Mouse (Mus musculus) heart, embryonic 13.5 days (tissue): ENCODE results near the gene Ggta1. TPM values are rescaled to one million over a fixed set of nuclear protein-coding genes. Genes with fewer than 3 reads are reported as not detected.
A peak's percentile ranks its signal among the peaks of the same experiment; 100 is the strongest.

Experiments used
- ATAC-seq: fragments of 200-750 bp; cut with Nextera tagmentation; 2 replicates; pipeline ENCODE4 v1.8.0; 2017; ENCODE audit warnings: moderate TSS enrichment; ENCODE audit not compliant: insufficient number of reproducible peaks, low FRiP score, low TSS enrichment; ENCODE audit errors: extremely low read depth
- H3K27ac ChIP-seq: fragments of 300-500 bp; sonication (generic); replicated peaks from 2 replicates; pipeline ENCODE4 v1.5.1; 2015; ENCODE audit warnings: moderate library complexity, mild to moderate bottlenecking, inconsistent platforms
- H3K27me3 ChIP-seq: fragments of 300-500 bp; sonication (generic); replicated peaks from 2 replicates; pipeline ENCODE4 v1.6.1; 2015; ENCODE audit warnings: mild to moderate bottlenecking, inconsistent platforms
- H3K36me3 ChIP-seq: fragments of 300-500 bp; sonication (generic); 2 replicates; pipeline ENCODE4 v1.6.1; 2015; ENCODE audit warnings: mild to moderate bottlenecking, inconsistent platforms
- H3K4me1 ChIP-seq: fragments of 300-500 bp; sonication (generic); 2 replicates; pipeline ENCODE4 v1.6.1; 2015; ENCODE audit warnings: inconsistent platforms
- H3K4me2 ChIP-seq: fragments of 300-500 bp; sonication (generic); 2 replicates; pipeline ENCODE4 v1.6.1; 2015; ENCODE audit warnings: inconsistent platforms, mild to moderate bottlenecking, moderate library complexity
- H3K4me3 ChIP-seq: fragments of 300-500 bp; sonication (generic); 2 replicates; pipeline ENCODE4 v1.5.1; 2015; ENCODE audit warnings: moderate library complexity, mild to moderate bottlenecking, inconsistent platforms
- H3K9ac ChIP-seq: fragments of 300-500 bp; sonication (generic); 2 replicates; pipeline ENCODE4 v1.6.1; 2015; ENCODE audit warnings: inconsistent platforms, mild to moderate bottlenecking, moderate library complexity
- H3K9me3 ChIP-seq: fragments of 300-500 bp; sonication (generic); 2 replicates; pipeline ENCODE4 v1.6.1; 2016; ENCODE audit warnings: inconsistent platforms
- WGBS: fragments of 180-500 bp; shearing (Covaris S2); methylation state at CpG from one replicate; pipeline ENCODE4 v1.1.7; 2015; ENCODE audit warnings: mixed read lengths; 5-methylcytosine and 5-hydroxymethylcytosine counted together
- polyA plus RNA-seq: library from polyadenylated mRNA; unstranded; fragments of >200 nt; fragmentation: Nextera tagmentation; extraction: Ambion mirVana; gene quantifications from 2 replicates; pipeline ENCODE4 v1.2.1, GENCODE M21; 2015

Gene Ggta1
- polyA plus RNA-seq, 1 experiment from 2014 or later = 32.5 TPM

- ATAC-seq = no peak
- no peaks in the 10 kb centered on the region for H3K36me3 ChIP-seq
- WGBS = 70% methylated on average over 5 of the region's 5 CpGs
- no peak overlapping the region for H3K4me3 ChIP-seq
- H3K9ac ChIP-seq = no peak overlapping the region
- H3K4me1 ChIP-seq = peaks cover 89% of the 10 kb centered on the region
- peak overlapping the region; percentile 58 for H3K27ac ChIP-seq
- H3K9me3 ChIP-seq = no peaks in the 10 kb centered on the region
- no peaks in the 10 kb centered on the region for H3K27me3 ChIP-seq
- no peak overlapping the region for H3K4me2 ChIP-seq
These were observed 16.7 kb downstream of the Ggta1 start for GRCm38 (mm10) chr2:35446300-35446699.

- no peaks in the 10 kb centered on the region for H3K9me3 ChIP-seq
- no peak overlapping the region for H3K4me2 ChIP-seq
- peak overlapping the region; percentile 34 for H3K9ac ChIP-seq
- peaks cover 83% of the 10 kb centered on the region for H3K4me1 ChIP-seq
- peak overlapping the region; percentile 58; the same call in 1 of the 2 replicates for H3K27ac ChIP-seq
- H3K36me3 ChIP-seq = no peaks in the 10 kb centered on the region
- no peak overlapping the region for H3K4me3 ChIP-seq
- WGBS = 67% methylated on average over 7 of the region's 7 CpGs
- no peaks in the 10 kb centered on the region for H3K27me3 ChIP-seq
- ATAC-seq = no peak
These were observed 17.4 kb downstream of the Ggta1 start for GRCm38 (mm10) chr2:35445610-35446009.

GRCm38 (mm10) chr2:35444764-35445262 lies 18.2 kb downstream of the Ggta1 start:
- peak overlapping the region; percentile 24; the same call in 1 of the 2 replicates for H3K4me2 ChIP-seq
- H3K9me3 ChIP-seq = no peaks in the 10 kb centered on the region
- H3K36me3 ChIP-seq = no peaks in the 10 kb centered on the region
- peaks cover 78% of the 10 kb centered on the region for H3K4me1 ChIP-seq
- WGBS = 68% methylated on average over 6 of the region's 6 CpGs
- H3K27me3 ChIP-seq = no peaks in the 10 kb centered on the region
- no peak for ATAC-seq
- peak overlapping the region; percentile 66 for H3K27ac ChIP-seq
- H3K4me3 ChIP-seq = no peak overlapping the region
- peak overlapping the region; percentile 34 for H3K9ac ChIP-seq

GRCm38 (mm10) chr2:35443981-35444763 lies 18.9 kb downstream of the Ggta1 start:
- Histone ChIP-seq H3K9ac (peak overlapping the region; percentile 34), H3K4me1 (peaks cover 72% of the 10 kb centered on the region), H3K27ac (peak overlapping the region; percentile 66), H3K27me3 (no peaks in the 10 kb centered on the region), H3K9me3 (no peaks in the 10 kb centered on the region), H3K4me2 (peak overlapping the region; percentile 24; the same call in 1 of the 2 replicates), H3K36me3 (no peaks in the 10 kb centered on the region), H3K4me3 (no peak overlapping the region)
- WGBS = 63% methylated on average over 16 of the region's 16 CpGs
- ATAC-seq = no peak

GRCm38 (mm10) chr2:35443325-35443724 lies 19.7 kb downstream of the Ggta1 start:
- no peak overlapping the region for H3K9ac ChIP-seq
- H3K4me1 ChIP-seq = peaks cover 63% of the 10 kb centered on the region
- no peak overlapping the region for H3K4me2 ChIP-seq
- peaks cover 4% of the 10 kb centered on the region; the same call in 1 of the 2 replicates for H3K36me3 ChIP-seq
- H3K9me3 ChIP-seq = no peaks in the 10 kb centered on the region
- H3K27ac ChIP-seq = 0 out of 2 replicates have a peak overlapping the region, but pooled peaks have one; percentile 66
- no peaks in the 10 kb centered on the region for H3K27me3 ChIP-seq
- 75% methylated on average over 5 of the region's 5 CpGs for WGBS
- no peak overlapping the region for H3K4me3 ChIP-seq
- ATAC-seq = no peak

- 0 out of 2 replicates have a peak overlapping the region, but pooled peaks have one; percentile 1 for H3K27ac ChIP-seq
- 69% methylated on average over 6 of the region's 6 CpGs for WGBS
These were observed 21.0 kb downstream of the Ggta1 start for GRCm38 (mm10) chr2:35442079-35442478.

GRCm38 (mm10) chr2:35441419-35441818 lies 21.6 kb downstream of the Ggta1 start:
- H3K9ac ChIP-seq = no peak overlapping the region
- ATAC-seq = no peak
- H3K9me3 ChIP-seq = no peaks in the 10 kb centered on the region
- H3K27me3 ChIP-seq = no peaks in the 10 kb centered on the region
- H3K4me2 ChIP-seq = no peak overlapping the region
- H3K36me3 ChIP-seq = peaks cover 4% of the 10 kb centered on the region; the same call in 1 of the 2 replicates
- 68% methylated on average over 6 of the region's 6 CpGs for WGBS
- H3K27ac ChIP-seq = 0 out of 2 replicates have a peak overlapping the region, but pooled peaks have one; percentile 1
- H3K4me1 ChIP-seq = peaks cover 44% of the 10 kb centered on the region
- H3K4me3 ChIP-seq = no peak overlapping the region

More at GRCm38 (mm10) chr2:35442079-35442478, 21.0 kb downstream of the Ggta1 start:
- Histone ChIP-seq H3K9ac (no peak overlapping the region), H3K4me1 (peaks cover 51% of the 10 kb centered on the region), H3K36me3 (peaks cover 4% of the 10 kb centered on the region; the same call in 1 of the 2 replicates), H3K4me2 (no peak overlapping the region), H3K4me3 (no peak overlapping the region), H3K27me3 (no peaks in the 10 kb centered on the region), H3K9me3 (no peaks in the 10 kb centered on the region)
- no peak for ATAC-seq

GRCm38 (mm10) chr2:35440480-35440879 lies 22.6 kb downstream of the Ggta1 start:
- WGBS = 95% methylated on average over 3 of the region's 3 CpGs
- Histone ChIP-seq H3K4me3 (no peak overlapping the region), H3K36me3 (peaks cover 10% of the 10 kb centered on the region; the same call in 1 of the 2 replicates), H3K27me3 (no peaks in the 10 kb centered on the region), H3K4me1 (peaks cover 37% of the 10 kb centered on the region), H3K4me2 (no peak overlapping the region), H3K9me3 (no peaks in the 10 kb centered on the region), H3K9ac (no peak overlapping the region), H3K27ac (no peak overlapping the region)
- no peak for ATAC-seq

GRCm38 (mm10) chr2:35437796-35438195 lies 25.2 kb downstream of the Ggta1 start:
- Histone ChIP-seq H3K27me3 (no peaks in the 10 kb centered on the region), H3K4me3 (no peak overlapping the region), H3K9ac (no peak overlapping the region), H3K27ac (no peak overlapping the region), H3K9me3 (no peaks in the 10 kb centered on the region), H3K4me1 (peaks cover 46% of the 10 kb centered on the region), H3K4me2 (no peak overlapping the region), H3K36me3 (peaks cover 10% of the 10 kb centered on the region; the same call in 1 of the 2 replicates)
- ATAC-seq = no peak
- WGBS = 89% methylated on average over 2 of the region's 2 CpGs

GRCm38 (mm10) chr2:35434576-35435123 lies 28.4 kb downstream of the Ggta1 start:
- Histone ChIP-seq H3K4me1 (peaks cover 45% of the 10 kb centered on the region), H3K4me2 (no peak overlapping the region), H3K27ac (peak overlapping the region; percentile 81), H3K27me3 (no peaks in the 10 kb centered on the region), H3K36me3 (peaks cover 16% of the 10 kb centered on the region), H3K9me3 (no peaks in the 10 kb centered on the region), H3K9ac (no peak overlapping the region), H3K4me3 (no peak overlapping the region)
- WGBS = 76% methylated on average over 6 of the region's 6 CpGs
- no peak for ATAC-seq

- Histone ChIP-seq H3K27me3 (no peaks in the 10 kb centered on the region), H3K36me3 (peaks cover 12% of the 10 kb centered on the region), H3K4me1 (peaks cover 56% of the 10 kb centered on the region), H3K9me3 (no peaks in the 10 kb centered on the region), H3K9ac (peak overlapping the region; percentile 66; the same call in 1 of the 2 replicates), H3K27ac (peak overlapping the region; percentile 81), H3K4me3 (no peak overlapping the region), H3K4me2 (peak overlapping the region; percentile 65)
- no peak for ATAC-seq
- WGBS = 60% methylated on average over 4 of the region's 4 CpGs
These were observed 29.6 kb downstream of the Ggta1 start for GRCm38 (mm10) chr2:35433428-35433827.
